Mouse (Mus musculus): ENCODE results near the gene Obscn. TPM values are rescaled to one million over a fixed set of nuclear protein-coding genes. Genes with fewer than 3 reads are reported as not detected.

Gene Obscn
- polyA plus RNA-seq, 1 experiment from 2014 or later, result 0.62 TPM

GRCm38 (mm10) chr11:58995061-58995806, 141.0 kb downstream of the Obscn start:
- peaks cover 3% of the 10 kb centered on the region; the same call in 1 of the 2 replicates for H3K27me3 ChIP-seq (ENCODE audit: control insufficient read depth, insufficient read depth, low read length)
- DNase-seq (ENCODE audit: low spot score), result no peak
- no peaks in the 10 kb centered on the region for H3K36me3 ChIP-seq (replicated peaks; ENCODE audit: control insufficient read depth, insufficient read depth, low read depth, low read length)
- no peak overlapping the region for H3K9ac ChIP-seq (replicated peaks; ENCODE audit: low read length)
- 76% methylated on average over 9 of the region's 9 CpGs for WGBS
- no peak overlapping the region for H3K27ac ChIP-seq (replicated peaks; ENCODE audit: low read depth, low read length)
- H3K4me3 ChIP-seq (ENCODE audit: low read depth, low read length), result no peak overlapping the region
- H3K4me1 ChIP-seq (ENCODE audit: control insufficient read depth, insufficient read depth, low read length), result no peaks in the 10 kb centered on the region
- no peaks in the 10 kb centered on the region for H3K9me3 ChIP-seq (replicated peaks; ENCODE audit: control insufficient read depth, low read length)
- no peak overlapping the region for H3K4me2 ChIP-seq (ENCODE audit: low read depth, low read length)
- no peak for ATAC-seq (replicated peaks; ENCODE audit: insufficient number of reproducible peaks, low FRiP score, low TSS enrichment, low read depth)

GRCm38 (mm10) chr11:58994337-58994826, 141.8 kb downstream of the Obscn start:
- WGBS, result 1% methylated on average over 34 of the region's 35 CpGs
- H3K27ac ChIP-seq (replicated peaks; ENCODE audit: low read depth, low read length), result no peak overlapping the region
- peak; percentile 60 for ATAC-seq (replicated peaks; ENCODE audit: insufficient number of reproducible peaks, low FRiP score, low TSS enrichment, low read depth)
- peak; percentile 73 for DNase-seq (ENCODE audit: low spot score)
- peaks cover 5% of the 10 kb centered on the region for H3K36me3 ChIP-seq (replicated peaks; ENCODE audit: control insufficient read depth, insufficient read depth, low read depth, low read length)
- H3K9ac ChIP-seq (replicated peaks; ENCODE audit: low read length), result no peak overlapping the region
- no peaks in the 10 kb centered on the region for H3K9me3 ChIP-seq (replicated peaks; ENCODE audit: control insufficient read depth, low read length)
- no peaks in the 10 kb centered on the region for H3K4me1 ChIP-seq (ENCODE audit: control insufficient read depth, insufficient read depth, low read length)
- H3K27me3 ChIP-seq (ENCODE audit: control insufficient read depth, insufficient read depth, low read length), result peaks cover 3% of the 10 kb centered on the region; the same call in 1 of the 2 replicates
- H3K4me3 ChIP-seq (ENCODE audit: low read depth, low read length), result peak overlapping the region; percentile 22
- H3K4me2 ChIP-seq (ENCODE audit: low read depth, low read length), result peak overlapping the region; percentile 68

- no peaks in the 10 kb centered on the region for H3K4me1 ChIP-seq (ENCODE audit: control insufficient read depth, insufficient read depth, low read length)
- H3K9me3 ChIP-seq (replicated peaks; ENCODE audit: control insufficient read depth, low read length), result no peaks in the 10 kb centered on the region
- no peak for DNase-seq (ENCODE audit: low spot score)
- no peak overlapping the region for H3K4me3 ChIP-seq (ENCODE audit: low read depth, low read length)
- H3K9ac ChIP-seq (replicated peaks; ENCODE audit: low read length), result no peak overlapping the region
- no peak overlapping the region for H3K4me2 ChIP-seq (ENCODE audit: low read depth, low read length)
- no peak overlapping the region for H3K27ac ChIP-seq (replicated peaks; ENCODE audit: low read depth, low read length)
- WGBS, result 80% methylated on average over 6 of the region's 6 CpGs
- peaks cover 3% of the 10 kb centered on the region; the same call in 1 of the 2 replicates for H3K27me3 ChIP-seq (ENCODE audit: control insufficient read depth, insufficient read depth, low read length)
- peaks cover 9% of the 10 kb centered on the region for H3K36me3 ChIP-seq (replicated peaks; ENCODE audit: control insufficient read depth, insufficient read depth, low read depth, low read length)
- no peak for ATAC-seq (replicated peaks; ENCODE audit: insufficient number of reproducible peaks, low FRiP score, low TSS enrichment, low read depth)
These were observed 143.0 kb downstream of the Obscn start for GRCm38 (mm10) chr11:58993091-58993670.

GRCm38 (mm10) chr11:58991911-58992310, 144.3 kb downstream of the Obscn start:
- H3K27me3 ChIP-seq (ENCODE audit: control insufficient read depth, insufficient read depth, low read length), result peaks cover 3% of the 10 kb centered on the region; the same call in 1 of the 2 replicates
- DNase-seq (ENCODE audit: low spot score) (no peak), ATAC-seq (replicated peaks; ENCODE audit: insufficient number of reproducible peaks, low FRiP score, low TSS enrichment, low read depth) (no peak)
- 79% methylated on average over 3 of the region's 3 CpGs for WGBS
- no peak overlapping the region for H3K4me3 ChIP-seq (ENCODE audit: low read depth, low read length)
- no peaks in the 10 kb centered on the region for H3K4me1 ChIP-seq (ENCODE audit: control insufficient read depth, insufficient read depth, low read length)
- H3K9ac ChIP-seq (replicated peaks; ENCODE audit: low read length), result no peak overlapping the region
- H3K27ac ChIP-seq (replicated peaks; ENCODE audit: low read depth, low read length), result no peak overlapping the region
- H3K36me3 ChIP-seq (replicated peaks; ENCODE audit: control insufficient read depth, insufficient read depth, low read depth, low read length), result peaks cover 9% of the 10 kb centered on the region
- no peak overlapping the region for H3K4me2 ChIP-seq (ENCODE audit: low read depth, low read length)
- no peaks in the 10 kb centered on the region for H3K9me3 ChIP-seq (replicated peaks; ENCODE audit: control insufficient read depth, low read length)

- no peak for ATAC-seq (replicated peaks; ENCODE audit: insufficient number of reproducible peaks, low FRiP score, low TSS enrichment, low read depth)
- H3K27me3 ChIP-seq (ENCODE audit: control insufficient read depth, insufficient read depth, low read length), result peaks cover 3% of the 10 kb centered on the region; the same call in 1 of the 2 replicates
- WGBS, result 80% methylated on average over 9 of the region's 9 CpGs
These were observed 145.4 kb downstream of the Obscn start for GRCm38 (mm10) chr11:58990794-58991193.

GRCm38 (mm10) chr11:58990141-58990540, 146.1 kb downstream of the Obscn start:
- 89% methylated on average over 17 of the region's 17 CpGs for WGBS
- DNase-seq (ENCODE audit: low spot score), result no peak

More at GRCm38 (mm10) chr11:58990794-58991193, 145.4 kb downstream of the Obscn start:
- H3K27ac ChIP-seq (replicated peaks; ENCODE audit: low read depth, low read length), result no peak overlapping the region
- H3K4me3 ChIP-seq (ENCODE audit: low read depth, low read length), result no peak overlapping the region
- no peak overlapping the region for H3K4me2 ChIP-seq (ENCODE audit: low read depth, low read length)
- no peak overlapping the region for H3K9ac ChIP-seq (replicated peaks; ENCODE audit: low read length)
- peaks cover 9% of the 10 kb centered on the region for H3K36me3 ChIP-seq (replicated peaks; ENCODE audit: control insufficient read depth, insufficient read depth, low read depth, low read length)
- DNase-seq (ENCODE audit: low spot score), result no peak
- H3K9me3 ChIP-seq (replicated peaks; ENCODE audit: control insufficient read depth, low read length), result no peaks in the 10 kb centered on the region
- no peaks in the 10 kb centered on the region for H3K4me1 ChIP-seq (ENCODE audit: control insufficient read depth, insufficient read depth, low read length)

GRCm38 (mm10) chr11:58989166-58989565, 147.0 kb downstream of the Obscn start:
- Histone ChIP-seq H3K4me1 (ENCODE audit: control insufficient read depth, insufficient read depth, low read length) (no peaks in the 10 kb centered on the region), H3K27ac (replicated peaks; ENCODE audit: low read depth, low read length) (no peak overlapping the region), H3K4me3 (ENCODE audit: low read depth, low read length) (no peak overlapping the region), H3K27me3 (ENCODE audit: control insufficient read depth, insufficient read depth, low read length) (peaks cover 3% of the 10 kb centered on the region; the same call in 1 of the 2 replicates), H3K9ac (replicated peaks; ENCODE audit: low read length) (no peak overlapping the region), H3K36me3 (replicated peaks; ENCODE audit: control insufficient read depth, insufficient read depth, low read depth, low read length) (peaks cover 9% of the 10 kb centered on the region), H3K9me3 (replicated peaks; ENCODE audit: control insufficient read depth, low read length) (no peaks in the 10 kb centered on the region), H3K4me2 (ENCODE audit: low read depth, low read length) (no peak overlapping the region)
- 89% methylated on average over 4 of the region's 4 CpGs for WGBS
- ATAC-seq (replicated peaks; ENCODE audit: insufficient number of reproducible peaks, low FRiP score, low TSS enrichment, low read depth) (no peak), DNase-seq (ENCODE audit: low spot score) (no peak)

More at GRCm38 (mm10) chr11:58990141-58990540, 146.1 kb downstream of the Obscn start:
- peaks cover 9% of the 10 kb centered on the region for H3K36me3 ChIP-seq (replicated peaks; ENCODE audit: control insufficient read depth, insufficient read depth, low read depth, low read length)
- ATAC-seq (replicated peaks; ENCODE audit: insufficient number of reproducible peaks, low FRiP score, low TSS enrichment, low read depth), result no peak
- no peak overlapping the region for H3K4me3 ChIP-seq (ENCODE audit: low read depth, low read length)
- H3K27me3 ChIP-seq (ENCODE audit: control insufficient read depth, insufficient read depth, low read length), result peaks cover 3% of the 10 kb centered on the region; the same call in 1 of the 2 replicates
- no peak overlapping the region for H3K27ac ChIP-seq (replicated peaks; ENCODE audit: low read depth, low read length)
- no peak overlapping the region for H3K9ac ChIP-seq (replicated peaks; ENCODE audit: low read length)
- H3K4me2 ChIP-seq (ENCODE audit: low read depth, low read length), result no peak overlapping the region
- no peaks in the 10 kb centered on the region for H3K9me3 ChIP-seq (replicated peaks; ENCODE audit: control insufficient read depth, low read length)
- no peaks in the 10 kb centered on the region for H3K4me1 ChIP-seq (ENCODE audit: control insufficient read depth, insufficient read depth, low read length)

Measured in embryonic facial prominence, embryonic 11.5 days (tissue).